Mouse (Mus musculus) MEL (cell line): Measurements from ENCODE around the gene Odf4. TPM values are rescaled to one million over a fixed set of nuclear protein-coding genes. Genes with fewer than 3 reads are reported as not detected.

ENCODE experiments used
- DNase-seq: peaks from one replicate; pipeline ENCODE4 v3.0.0; 2011; ENCODE audit warnings: low read depth, low spot score
- H3K27ac ChIP-seq: 2 replicates; pipeline ENCODE4 v1.5.1; 2012; ENCODE audit warnings: low read depth, mild to moderate bottlenecking, control low read depth, low read length, moderate library complexity; ENCODE audit not compliant: control insufficient read depth
- H3K27me3 ChIP-seq, 2 experiments: fragments of 150-350 bp in 1 of 2; sonication (generic) in 1 of 2; 2 replicates each; pipeline ENCODE4 v1.6.1; 2012; ENCODE audit warnings: low read length in 2 of 2, mild to moderate bottlenecking in 2 of 2, improper control_type of control experiment in 1 of 2, moderate library complexity in 1 of 2; ENCODE audit not compliant: insufficient read depth in 2 of 2, control insufficient read depth in 1 of 2
- H3K36me3 ChIP-seq, 2 experiments: 2 replicates each; pipeline ENCODE4 v1.6.1; 2012 to 2014; ENCODE audit warnings: low read length in 2 of 2, improper control_type of control experiment in 1 of 2, inconsistent platforms in 1 of 2, mild to moderate bottlenecking in 1 of 2; ENCODE audit not compliant: insufficient read depth in 2 of 2, control insufficient read depth in 1 of 2
- H3K4me1 ChIP-seq, 2 experiments: fragments of 150-350 bp in 1 of 2; sonication (generic) in 1 of 2; 2 replicates each; pipeline ENCODE4 v1.6.1; 2012; ENCODE audit warnings: low read length in 2 of 2, improper control_type of control experiment in 1 of 2, mild to moderate bottlenecking in 1 of 2; ENCODE audit not compliant: insufficient read depth in 2 of 2, control insufficient read depth in 1 of 2
- H3K4me3 ChIP-seq, 2 experiments: fragments of 150-350 bp in 1 of 2; sonication (generic) in 1 of 2; 2 replicates each; pipeline ENCODE4 v1.5.1; 2012; ENCODE audit warnings: low read depth in 2 of 2, low read length in 2 of 2, mild to moderate bottlenecking in 2 of 2, moderate library complexity in 2 of 2, control low read depth in 1 of 2, improper control_type of control experiment in 1 of 2; ENCODE audit not compliant: control insufficient read depth in 1 of 2, insufficient read depth in 1 of 2
- H3K79me2 ChIP-seq: 2 replicates; pipeline ENCODE4 v1.6.1; 2012; ENCODE audit warnings: mild to moderate bottlenecking, low read length, moderate library complexity; ENCODE audit not compliant: control insufficient read depth, poor library complexity, insufficient read depth
- H3K9ac ChIP-seq: 2 replicates; pipeline ENCODE4 v1.6.1; 2012; ENCODE audit warnings: low read depth, mild to moderate bottlenecking, control low read depth, low read length, moderate library complexity; ENCODE audit not compliant: control insufficient read depth, poor library complexity, severe bottlenecking
- H3K9me3 ChIP-seq: fragments of 150-350 bp; sonication (generic); replicated peaks from 2 replicates; pipeline ENCODE4 v1.6.1; 2012; ENCODE audit warnings: mild to moderate bottlenecking, low read length, improper control_type of control experiment, moderate library complexity; ENCODE audit not compliant: insufficient read depth
- BHLHE40 ChIP-seq: IDR thresholded peaks from 2 replicates; pipeline ENCODE4 v1.6.1; 2012; ENCODE audit warnings: low read depth, mild to moderate bottlenecking, inconsistent platforms, low read length, improper control_type of control experiment, borderline replicate concordance
- ELF1 ChIP-seq: IDR thresholded peaks from 2 replicates; pipeline ENCODE4 v1.6.1; 2014; ENCODE audit warnings: low read depth, mild to moderate bottlenecking, inconsistent platforms, low read length, improper control_type of control experiment, moderate library complexity
- ETS1 ChIP-seq: IDR thresholded peaks from 2 replicates; pipeline ENCODE4 v1.6.1; 2012; ENCODE audit warnings: low read depth, mild to moderate bottlenecking, inconsistent platforms, low read length, improper control_type of control experiment, moderate library complexity
- GATA1 ChIP-seq: IDR thresholded peaks from 2 replicates; pipeline ENCODE4 v1.6.1; 2011; ENCODE audit warnings: low read depth, low read length, improper control_type of control experiment
- JUND ChIP-seq: IDR thresholded peaks from 2 replicates; pipeline ENCODE4 v1.6.1; 2011; ENCODE audit warnings: low read depth, mild to moderate bottlenecking, improper control_type of control experiment, low read length
- MAX ChIP-seq: IDR thresholded peaks from 2 replicates; pipeline ENCODE4 v1.6.1; 2011; ENCODE audit warnings: low read length, improper control_type of control experiment
- MXI1 ChIP-seq: IDR thresholded peaks from 2 replicates; pipeline ENCODE4 v1.6.1; 2011; ENCODE audit warnings: mild to moderate bottlenecking, low read depth, low read length, improper control_type of control experiment
- MYC ChIP-seq: IDR thresholded peaks from 2 replicates; pipeline ENCODE4 v1.6.1; 2011; ENCODE audit warnings: low read depth, mild to moderate bottlenecking, low read length, improper control_type of control experiment, moderate library complexity
- NELFE ChIP-seq: IDR thresholded peaks from 2 replicates; pipeline ENCODE4 v1.6.1; 2011; ENCODE audit warnings: low read depth, low read length, improper control_type of control experiment
- POLR2A ChIP-seq, 2 experiments: IDR thresholded peaks; 2 replicates each; pipeline ENCODE4 v1.6.1; 2011 to 2012; ENCODE audit warnings: low read length in 2 of 2, mild to moderate bottlenecking in 2 of 2, control low read depth in 1 of 2, improper control_type of control experiment in 1 of 2, low read depth in 1 of 2, moderate library complexity in 1 of 2; ENCODE audit not compliant: control insufficient read depth in 1 of 2, insufficient read depth in 1 of 2, poor library complexity in 1 of 2
- POLR2AphosphoS2 ChIP-seq: IDR thresholded peaks from 2 replicates; pipeline ENCODE4 v1.6.1; 2011; ENCODE audit warnings: low read length, improper control_type of control experiment
- RAD21 ChIP-seq: IDR thresholded peaks from 2 replicates; pipeline ENCODE4 v1.6.1; 2011; ENCODE audit warnings: mild to moderate bottlenecking, low read depth, low read length, improper control_type of control experiment
- RCOR1 ChIP-seq: IDR thresholded peaks from 2 replicates; pipeline ENCODE4 v1.6.1; 2012; ENCODE audit warnings: low read depth, mild to moderate bottlenecking, inconsistent platforms, low read length, improper control_type of control experiment
- SIN3A ChIP-seq: IDR thresholded peaks from 2 replicates; pipeline ENCODE4 v1.6.1; 2012; ENCODE audit warnings: low read length, improper control_type of control experiment, inconsistent platforms
- TAL1 ChIP-seq: IDR thresholded peaks from 2 replicates; pipeline ENCODE4 v1.6.1; 2012; ENCODE audit warnings: mild to moderate bottlenecking, inconsistent platforms, low read length, moderate library complexity, mixed read lengths
- TBP ChIP-seq: IDR thresholded peaks from 2 replicates; pipeline ENCODE4 v1.8.0; 2011; ENCODE audit warnings: low read depth, low read length, improper control_type of control experiment
- TCF12 ChIP-seq: IDR thresholded peaks from 2 replicates; pipeline ENCODE4 v1.6.1; 2014; ENCODE audit warnings: low read depth, mild to moderate bottlenecking, inconsistent platforms, low read length, improper control_type of control experiment, moderate library complexity
- UBTF ChIP-seq: IDR thresholded peaks from 2 replicates; pipeline ENCODE4 v1.6.1; 2012; ENCODE audit warnings: low read depth, mild to moderate bottlenecking, inconsistent platforms, low read length, improper control_type of control experiment, moderate library complexity, borderline replicate concordance; ENCODE audit not compliant: insufficient read depth
- USF1 ChIP-seq: IDR thresholded peaks from 2 replicates; pipeline ENCODE4 v1.6.1; 2014; ENCODE audit warnings: low read depth, mild to moderate bottlenecking, inconsistent platforms, low read length, improper control_type of control experiment, moderate library complexity
- ZKSCAN1 ChIP-seq: IDR thresholded peaks from 2 replicates; pipeline ENCODE4 v1.6.1; 2012; ENCODE audit warnings: low read depth, mild to moderate bottlenecking, inconsistent platforms, low read length, improper control_type of control experiment, moderate library complexity
- ZMIZ1 ChIP-seq: IDR thresholded peaks from 2 replicates; pipeline ENCODE4 v1.6.1; 2012; ENCODE audit warnings: low read depth, mild to moderate bottlenecking, inconsistent platforms, low read length, improper control_type of control experiment, moderate library complexity
- ZNF384 ChIP-seq: IDR thresholded peaks from 2 replicates; pipeline ENCODE4 v1.6.1; 2012; ENCODE audit warnings: low read depth, mild to moderate bottlenecking, inconsistent platforms, low read length, improper control_type of control experiment
- polyA plus RNA-seq, 2 experiments: library from polyadenylated mRNA; stranded (reverse) in 1 of 2; unstranded in 1 of 2; fragments of >175 nt in 1 of 2; fragments of >200 nt in 1 of 2; gene quantifications; 2 replicates each; pipeline versions ENCODE4 v1.2.1 to v1.2.4; 2012; ENCODE audit warnings: low replicate concordance in 2 of 2, low read depth in 1 of 2; ENCODE audit not compliant: insufficient read length in 2 of 2, insufficient read depth in 1 of 2, missing spikeins in 1 of 2
- total RNA-seq: library from RNA; depleted of rRNA; stranded (reverse); fragments of 300-350 nt; gene quantifications from 2 replicates; pipeline ENCODE4 v1.2.3, GENCODE M21; 2012

The Odf4 gene
- total and polyA plus RNA-seq, 3 experiments = not detected

GRCm38 (mm10) chr11:68892233-68892832 is 34.5 kb downstream of the Odf4 start (continued):
- TF ChIP-seq RCOR1 (no peak), ZMIZ1 (no peak), NELFE (no peak), TCF12 (peak; percentile 49), TAL1 (peak; percentile 44), JUND (no peak), POLR2AphosphoS2 (no peak), ELF1 (peak; percentile 67; the same call in 1 of the 2 replicates), ZNF384 (peak; percentile 54)

GRCm38 (mm10) chr11:68891823-68892222 is 35.1 kb downstream of the Odf4 start:
- Histone ChIP-seq H3K4me1 (peaks cover 2 to 38% of the 10 kb centered on the region in 2 experiments), H3K36me3 (peaks cover 0 to 14% of the 10 kb centered on the region in 2 experiments; a peak in 2 of 4 replicates), H3K9ac (peak overlapping the region; percentile 62)

DNA sequence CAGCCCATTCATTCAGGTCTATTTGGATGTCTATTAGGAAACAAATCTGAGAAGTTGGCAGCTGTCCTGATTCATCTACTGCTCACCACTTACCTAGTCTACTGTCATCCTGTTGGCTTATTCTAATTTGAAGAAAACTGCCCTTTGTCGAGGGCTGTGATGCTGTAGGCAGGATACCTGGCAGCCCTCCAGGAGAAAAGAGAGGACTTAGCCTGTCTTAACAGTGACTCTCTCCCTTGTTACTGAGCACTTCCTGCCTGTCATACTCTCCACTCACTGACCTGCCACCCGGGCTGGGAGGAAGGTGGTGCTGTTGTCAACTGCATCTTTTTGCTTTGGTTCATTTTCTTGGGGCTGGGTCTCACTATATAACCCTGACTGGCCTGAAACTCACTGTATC is 36.3 kb downstream of the Odf4 start:
- TF ChIP-seq POLR2A (IDR thresholded peaks at IDR 0.05; ENCODE audit: control insufficient read depth in 1 of 2, insufficient read depth in 1 of 2, low read depth in 1 of 2, low read length in 2 of 2, poor library complexity in 1 of 2) (no peak), ZKSCAN1 (no peak), ZMIZ1 (no peak)
- Histone ChIP-seq H3K9me3 (no peaks in the 10 kb centered on the region), H3K4me1 (peaks cover 2 to 33% of the 10 kb centered on the region in 2 experiments), H3K79me2 (no peaks in the 10 kb centered on the region), H3K36me3 (peaks cover 0 to 10% of the 10 kb centered on the region in 2 experiments; a peak in 2 of 4 replicates), H3K9ac (no peak overlapping the region), H3K27me3 (no peaks in the 10 kb centered on the region), H3K27ac (no peak overlapping the region), H3K4me3 (no peak overlapping the region)
- no peak for DNase-seq

More at GRCm38 (mm10) chr11:68891823-68892222, 35.1 kb downstream of the Odf4 start:
- TF ChIP-seq GATA1 (peak; percentile 58), RAD21 (no peak), ETS1 (peak; percentile 46; the same call in 1 of the 2 replicates), BHLHE40 (peak; percentile 57; the same call in 1 of the 2 replicates), USF1 (no peak), TAL1 (no peak), UBTF (0 out of 2 replicates have a peak, but pooled peaks have one; percentile 33), RCOR1 (no peak), ZMIZ1 (no peak), MAX (peak; percentile 79), SIN3A (peak; percentile 70), TBP (peak; percentile 51; the same call in 1 of the 2 replicates), ELF1 (no peak), MYC (peak; percentile 70; the same call in 1 of the 2 replicates), MXI1 (peak; percentile 85)
- Histone ChIP-seq H3K79me2 (no peaks in the 10 kb centered on the region), H3K4me3 (peak overlapping the region; percentile 46 to 48; a peak in 3 of 4 replicates), H3K27ac (peak overlapping the region; percentile 15), H3K27me3 (no peaks in the 10 kb centered on the region), H3K9me3 (no peaks in the 10 kb centered on the region)
- DNase-seq = peak; percentile 83
